Mouse (Mus musculus) heart, postnatal 0 days (tissue): ENCODE data around the gene Dnah1. TPM values are rescaled to one million over a fixed set of nuclear protein-coding genes. Genes with fewer than 3 reads are reported as not detected.

ENCODE experiments used
- ATAC-seq: fragments of 200-750 bp; cut with Nextera tagmentation; 2 replicates; pipeline ENCODE4 v1.8.0; 2017; ENCODE audit warnings: low read depth, moderate number of reproducible peaks, moderate library complexity; ENCODE audit not compliant: insufficient read depth
- DNase-seq: peaks from one replicate; pipeline ENCODE4 v3.0.0-alpha.2; 2016; ENCODE audit warnings: low spot score
- H3K27ac ChIP-seq: fragments of 300-500 bp; sonication (generic); 2 replicates; pipeline ENCODE4 v1.5.1; 2014; ENCODE audit warnings: low read depth, mild to moderate bottlenecking
- H3K27me3 ChIP-seq: fragments of 300-500 bp; sonication (generic); 2 replicates; pipeline ENCODE4 v1.6.1; 2014; ENCODE audit warnings: low read length, mixed read lengths; ENCODE audit not compliant: control insufficient read depth, insufficient read depth
- H3K36me3 ChIP-seq: fragments of 300-500 bp; sonication (generic); replicated peaks from 2 replicates; pipeline ENCODE4 v1.6.1; 2014; ENCODE audit warnings: low read length, mixed read lengths; ENCODE audit not compliant: control insufficient read depth, insufficient read depth
- H3K4me1 ChIP-seq: fragments of 300-500 bp; sonication (generic); 2 replicates; pipeline ENCODE4 v1.6.1; 2014; ENCODE audit warnings: antibody characterized with exemption; ENCODE audit not compliant: control insufficient read depth, insufficient read depth
- H3K4me2 ChIP-seq: fragments of 300-500 bp; sonication (generic); 2 replicates; pipeline ENCODE4 v1.6.1; 2014; ENCODE audit warnings: low read depth, mild to moderate bottlenecking, low read length, moderate library complexity
- H3K4me3 ChIP-seq: fragments of 300-500 bp; sonication (generic); 2 replicates; pipeline ENCODE4 v1.5.1; 2014; ENCODE audit warnings: low read depth, low read length
- H3K9ac ChIP-seq: fragments of 300-500 bp; sonication (generic); replicated peaks from 2 replicates; pipeline ENCODE4 v1.6.1; 2014; ENCODE audit warnings: low read depth, low read length, mixed read lengths
- H3K9me3 ChIP-seq: fragments of 300-500 bp; sonication (generic); replicated peaks from 2 replicates; pipeline ENCODE4 v1.6.1; 2016; ENCODE audit warnings: low read length; ENCODE audit not compliant: control insufficient read depth
- CTCF ChIP-seq: IDR thresholded peaks from 2 replicates; pipeline ENCODE4 v1.5.1; 2016; ENCODE audit warnings: antibody characterized with exemption, control low read depth, low read depth
- EP300 ChIP-seq: IDR thresholded peaks from 2 replicates; pipeline ENCODE4 v1.6.1; 2016; ENCODE audit warnings: antibody characterized with exemption, low read depth
- WGBS: fragments of 180-500 bp; shearing (Covaris S2); extraction: QIAGEN DNeasy Blood & Tissue Kit; methylation state at CpG from one replicate; pipeline ENCODE4 v1.1.7; 2014; 5-methylcytosine and 5-hydroxymethylcytosine counted together
- polyA plus RNA-seq: library from polyadenylated mRNA; unstranded; fragments of >200 nt; fragmentation: Nextera tagmentation; extraction: Ambion mirVana; gene quantifications from 2 replicates; pipeline ENCODE4 v1.2.1, GENCODE M21; 2015
- total RNA-seq: library from RNA; depleted of rRNA; stranded (reverse); fragments of >200 nt; gene quantifications from 2 replicates; pipeline ENCODE4 v1.2.3, GENCODE M21; 2014; ENCODE audit warnings: low replicate concordance; rRNA removed

The Dnah1 gene
- total RNA-seq (0.08 TPM in 1 of 2 replicates, not detected in the other), polyA plus RNA-seq (0.10 and 0.15 TPM in 2 replicates)

GRCm38 (mm10) chr14:31323849-31324792, at the start of gene Dnah1:
Dnah1 (minus strand) TSS chr14:31323896.
- no peak within 1 kb of the TSS; the same call in 1 of the 2 replicates for H3K27ac ChIP-seq

DNA sequence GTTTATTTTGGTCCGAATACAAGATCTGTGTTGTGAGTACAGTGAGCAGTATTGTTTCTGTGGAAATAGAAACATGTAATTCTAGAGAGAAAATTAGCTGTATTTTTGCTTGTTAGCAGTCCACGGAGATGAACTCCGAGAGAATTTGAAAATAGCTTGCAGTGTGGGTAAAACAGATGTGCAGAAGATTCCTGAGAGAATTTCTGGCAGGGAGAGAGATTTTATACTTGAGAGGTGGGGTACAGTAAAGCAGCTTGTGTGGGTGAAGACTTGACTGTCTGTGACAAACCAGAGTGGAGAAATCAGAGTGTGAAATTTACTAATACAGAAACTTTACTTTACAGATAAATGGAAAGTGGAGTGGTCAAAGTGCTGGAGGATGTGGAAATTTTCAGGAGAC, 45.7 kb upstream of the Dnah1 start:
- peaks cover 90% of the 10 kb centered on the region for H3K36me3 ChIP-seq
- WGBS = 68% methylated on average over 3 of the region's 3 CpGs

More at GRCm38 (mm10) chr14:31323849-31324792, at the start of gene Dnah1:
- TF ChIP-seq EP300 = no peak
- TF ChIP-seq CTCF = no peak
- H3K4me3 ChIP-seq = peak within 1 kb of the TSS; percentile 39
- peak within 1 kb of the TSS; percentile 73 for H3K4me2 ChIP-seq
- no peaks in the 10 kb centered on the region for H3K36me3 ChIP-seq
- DNase-seq (peak; percentile 34), ATAC-seq (peak; percentile 52)
- H3K4me1 ChIP-seq = 0 out of 2 replicates have a peak, but pooled peaks cover 13% of the 10 kb centered on the region
- 30% methylated on average over 28 of the region's 28 CpGs for WGBS
- H3K27me3 ChIP-seq = no peaks in the 10 kb centered on the region
- H3K9me3 ChIP-seq = no peaks in the 10 kb centered on the region
- H3K9ac ChIP-seq = peak within 1 kb of the TSS; percentile 42; the same call in 1 of the 2 replicates

DNA sequence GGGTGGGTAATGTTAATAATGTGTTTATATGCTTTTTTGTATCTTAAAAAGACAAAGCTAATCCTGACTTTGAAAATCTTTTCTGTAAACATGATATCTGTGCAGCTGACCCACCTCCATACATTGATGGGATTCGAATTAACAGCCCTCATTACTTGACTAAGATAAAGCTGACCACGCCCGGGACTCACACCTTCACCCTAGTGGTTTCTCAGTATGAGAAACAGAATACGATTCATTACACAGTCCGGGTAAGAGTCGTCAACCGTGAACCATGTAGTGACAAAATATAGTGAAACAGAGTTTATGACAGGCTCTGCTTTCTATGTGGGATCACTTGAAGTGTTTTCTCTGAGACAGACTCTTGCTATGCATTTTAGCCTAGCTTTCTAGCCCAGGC, 44.3 kb upstream of the Dnah1 start:
- no peak for DNase-seq
- WGBS = 87% methylated on average over 7 of the region's 7 CpGs
- Histone ChIP-seq H3K4me2 (no peak overlapping the region), H3K4me1 (no peaks in the 10 kb centered on the region), H3K9me3 (no peaks in the 10 kb centered on the region), H3K4me3 (no peak overlapping the region), H3K9ac (no peak overlapping the region), H3K27ac (no peak overlapping the region), H3K36me3 (peaks cover 91% of the 10 kb centered on the region), H3K27me3 (no peaks in the 10 kb centered on the region)
- TF ChIP-seq EP300 = no peak
- TF ChIP-seq CTCF = no peak
- no peak for ATAC-seq

More for the DNA sequence above, 45.7 kb upstream of the Dnah1 start:
- DNase-seq (no peak), ATAC-seq (no peak)
- Histone ChIP-seq H3K9me3 (no peaks in the 10 kb centered on the region), H3K4me2 (no peak overlapping the region), H3K9ac (no peak overlapping the region), H3K27ac (no peak overlapping the region), H3K27me3 (no peaks in the 10 kb centered on the region), H3K4me3 (no peak overlapping the region), H3K4me1 (no peaks in the 10 kb centered on the region)
- TF ChIP-seq EP300 (no peak), CTCF (no peak)

DNA sequence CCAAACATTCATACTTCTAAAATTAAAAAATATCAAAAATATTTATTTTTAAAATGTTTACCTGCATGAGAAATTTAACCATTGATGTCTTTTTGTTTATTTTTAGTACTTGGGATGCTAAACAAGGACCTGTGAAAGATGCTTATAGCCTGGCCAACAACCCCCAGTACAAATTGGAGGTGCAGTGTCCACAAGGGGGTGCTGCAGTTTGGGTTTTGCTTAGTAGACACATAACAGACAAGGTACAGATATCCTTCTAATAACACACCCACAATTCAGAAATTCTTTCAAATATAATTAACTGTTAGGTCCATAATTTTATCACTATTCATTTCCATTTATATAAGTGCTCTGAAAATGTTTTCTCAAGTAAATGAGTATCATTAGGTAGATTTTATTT, 41.7 kb upstream of the Dnah1 start:
- no peak overlapping the region for H3K4me2 ChIP-seq
- H3K27me3 ChIP-seq = no peaks in the 10 kb centered on the region
- no peak for ATAC-seq
- no peaks in the 10 kb centered on the region for H3K4me1 ChIP-seq
- no peak overlapping the region for H3K4me3 ChIP-seq
- H3K9me3 ChIP-seq = no peaks in the 10 kb centered on the region
- no peak overlapping the region for H3K9ac ChIP-seq
- H3K36me3 ChIP-seq = peaks cover 92% of the 10 kb centered on the region
- peak; percentile 41 for DNase-seq
- no peak overlapping the region for H3K27ac ChIP-seq
- TF ChIP-seq EP300 (no peak), CTCF (peak; percentile 60)

GRCm38 (mm10) chr14:31364589-31364988, 40.9 kb upstream of the Dnah1 start:
- Histone ChIP-seq H3K9ac (no peak overlapping the region), H3K4me3 (no peak overlapping the region), H3K4me2 (no peak overlapping the region), H3K9me3 (no peaks in the 10 kb centered on the region), H3K36me3 (peaks cover 91% of the 10 kb centered on the region), H3K27ac (no peak overlapping the region), H3K27me3 (no peaks in the 10 kb centered on the region), H3K4me1 (no peaks in the 10 kb centered on the region)
- no peak for TF ChIP-seq EP300
- no peak for TF ChIP-seq CTCF
- ATAC-seq (no peak), DNase-seq (no peak)
- 94% methylated on average over 4 of the region's 4 CpGs for WGBS

DNA sequence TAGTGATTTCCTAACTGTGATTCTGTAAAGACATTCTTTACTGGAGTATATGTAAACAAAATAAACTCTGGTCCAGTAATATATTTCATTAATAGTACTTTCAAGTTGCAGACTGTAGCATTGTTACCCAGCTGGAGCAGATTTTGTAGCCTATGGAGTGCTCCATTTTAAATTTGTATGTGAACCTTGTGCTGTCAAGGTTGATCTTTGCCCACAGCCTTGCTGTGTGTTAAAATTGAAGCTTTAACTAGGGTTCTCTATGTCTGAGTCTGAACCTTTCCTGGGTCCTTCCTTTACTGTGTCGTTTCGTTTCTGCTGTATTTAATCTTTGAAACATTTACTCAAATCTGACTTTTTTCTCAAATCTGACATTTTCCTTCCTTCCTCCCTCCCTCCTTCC, 38.5 kb upstream of the Dnah1 start:
- TF ChIP-seq CTCF = no peak
- no peak for TF ChIP-seq EP300
- WGBS = 73% methylated on average over 2 of the region's 2 CpGs
- Histone ChIP-seq H3K27ac (no peak overlapping the region), H3K4me2 (no peak overlapping the region), H3K27me3 (no peaks in the 10 kb centered on the region), H3K9ac (no peak overlapping the region), H3K4me1 (no peaks in the 10 kb centered on the region), H3K4me3 (no peak overlapping the region), H3K36me3 (peaks cover 81% of the 10 kb centered on the region), H3K9me3 (no peaks in the 10 kb centered on the region)
- no peak for ATAC-seq
- DNase-seq = no peak
